Mouse (Mus musculus) stomach, embryonic 15.5 days (tissue): ENCODE results near the gene Ly6g6f. TPM values are rescaled to one million over a fixed set of nuclear protein-coding genes. Genes with fewer than 3 reads are reported as not detected.
A peak's percentile ranks its signal among the peaks of the same experiment; 100 is the strongest.

Experiments used
- ATAC-seq: fragments of 200-750 bp; cut with Nextera tagmentation; 2 replicates; pipeline ENCODE4 v1.8.0; 2017; ENCODE audit warnings: low read depth, moderate number of reproducible peaks, moderate TSS enrichment; ENCODE audit not compliant: insufficient read depth, low FRiP score
- H3K27ac ChIP-seq: fragments of 300-500 bp; sonication (generic); 2 replicates; pipeline ENCODE4 v1.5.1; 2015; ENCODE audit warnings: mild to moderate bottlenecking, inconsistent platforms
- H3K27me3 ChIP-seq: fragments of 300-500 bp; sonication (generic); replicated peaks from 2 replicates; pipeline ENCODE4 v1.6.1; 2015; ENCODE audit warnings: inconsistent platforms
- H3K36me3 ChIP-seq: fragments of 300-500 bp; sonication (generic); 2 replicates; pipeline ENCODE4 v1.6.1; 2015; ENCODE audit warnings: inconsistent platforms
- H3K4me1 ChIP-seq: fragments of 300-500 bp; sonication (generic); 2 replicates; pipeline ENCODE4 v1.6.1; 2015; ENCODE audit warnings: inconsistent platforms
- H3K4me2 ChIP-seq: fragments of 300-500 bp; sonication (generic); 2 replicates; pipeline ENCODE4 v1.6.1; 2015; ENCODE audit warnings: mild to moderate bottlenecking, inconsistent platforms
- H3K4me3 ChIP-seq: fragments of 300-500 bp; sonication (generic); replicated peaks from 2 replicates; pipeline ENCODE4 v1.5.1; 2015; ENCODE audit warnings: inconsistent platforms
- H3K9ac ChIP-seq: fragments of 300-500 bp; sonication (generic); 2 replicates; pipeline ENCODE4 v1.6.1; 2015; ENCODE audit warnings: inconsistent platforms
- H3K9me3 ChIP-seq: fragments of 300-500 bp; sonication (generic); 2 replicates; pipeline ENCODE4 v1.6.1; 2016; ENCODE audit warnings: inconsistent platforms
- WGBS: fragments of 180-500 bp; shearing (Covaris S2); methylation state at CpG from one replicate; pipeline ENCODE4 v1.1.7; 2015; 5-methylcytosine and 5-hydroxymethylcytosine counted together
- polyA plus RNA-seq: library from polyadenylated mRNA; unstranded; fragments of >200 nt; fragmentation: Nextera tagmentation; extraction: Ambion mirVana; gene quantifications from 2 replicates; pipeline ENCODE4 v1.2.1, GENCODE M21; 2015

Gene Ly6g6f
- polyA plus RNA-seq, 1 experiment from 2014 or later, result 0.41 TPM

- Histone ChIP-seq H3K9me3 (no peaks in the 10 kb centered on the region), H3K4me3 (no peak overlapping the region), H3K9ac (no peak overlapping the region), H3K4me1 (peaks cover 3% of the 10 kb centered on the region; the same call in 1 of the 2 replicates), H3K4me2 (no peak overlapping the region), H3K36me3 (peaks cover 34% of the 10 kb centered on the region), H3K27ac (no peak overlapping the region), H3K27me3 (no peaks in the 10 kb centered on the region)
- 91% methylated on average over 7 of the region's 7 CpGs for WGBS
- ATAC-seq, result no peak
Measured at GRCm38 (mm10) chr17:35104079-35104478, 18.7 kb upstream of the Ly6g6f start.

GRCm38 (mm10) chr17:35103221-35103690 lies 17.8 kb upstream of the Ly6g6f start:
- no peak overlapping the region for H3K9ac ChIP-seq
- 0 out of 2 replicates have a peak, but pooled peaks have one; percentile 12 for ATAC-seq

GRCm38 (mm10) chr17:35102299-35102698 lies 16.9 kb upstream of the Ly6g6f start:
- Histone ChIP-seq H3K4me2 (no peak overlapping the region), H3K4me3 (no peak overlapping the region), H3K4me1 (peaks cover 3% of the 10 kb centered on the region; the same call in 1 of the 2 replicates), H3K36me3 (peaks cover 40% of the 10 kb centered on the region), H3K9me3 (no peaks in the 10 kb centered on the region), H3K27me3 (no peaks in the 10 kb centered on the region), H3K27ac (no peak overlapping the region), H3K9ac (no peak overlapping the region)
- ATAC-seq, result no peak
- WGBS, result 73% methylated on average over 8 of the region's 8 CpGs

More at GRCm38 (mm10) chr17:35103221-35103690, 17.8 kb upstream of the Ly6g6f start:
- Histone ChIP-seq H3K36me3 (peaks cover 37% of the 10 kb centered on the region), H3K27ac (no peak overlapping the region), H3K27me3 (no peaks in the 10 kb centered on the region), H3K9me3 (no peaks in the 10 kb centered on the region), H3K4me1 (peaks cover 3% of the 10 kb centered on the region; the same call in 1 of the 2 replicates), H3K4me2 (no peak overlapping the region), H3K4me3 (no peak overlapping the region)
- WGBS, result 57% methylated on average over 6 of the region's 6 CpGs

- H3K36me3 ChIP-seq, result peaks cover 50% of the 10 kb centered on the region
- no peak overlapping the region for H3K9ac ChIP-seq
- no peak for ATAC-seq
- H3K27me3 ChIP-seq, result no peaks in the 10 kb centered on the region
- WGBS, result 87% methylated on average over 11 of the region's 11 CpGs
- H3K4me2 ChIP-seq, result no peak overlapping the region
- no peak overlapping the region for H3K4me3 ChIP-seq
- H3K9me3 ChIP-seq, result no peaks in the 10 kb centered on the region
- peaks cover 1% of the 10 kb centered on the region; the same call in 1 of the 2 replicates for H3K4me1 ChIP-seq
- H3K27ac ChIP-seq, result no peak overlapping the region
Measured at GRCm38 (mm10) chr17:35101161-35101560, 15.8 kb upstream of the Ly6g6f start.

- no peak for ATAC-seq
- no peaks in the 10 kb centered on the region for H3K4me1 ChIP-seq
- no peak overlapping the region for H3K4me2 ChIP-seq
- H3K27ac ChIP-seq, result no peak overlapping the region
- H3K4me3 ChIP-seq, result no peak overlapping the region
- WGBS, result 62% methylated on average over 10 of the region's 10 CpGs
- H3K27me3 ChIP-seq, result no peaks in the 10 kb centered on the region
- no peaks in the 10 kb centered on the region for H3K9me3 ChIP-seq
- H3K36me3 ChIP-seq, result peaks cover 56% of the 10 kb centered on the region
- no peak overlapping the region for H3K9ac ChIP-seq
Measured at GRCm38 (mm10) chr17:35100196-35100765, 14.9 kb upstream of the Ly6g6f start.

GRCm38 (mm10) chr17:35097164-35097655 lies 11.8 kb upstream of the Ly6g6f start:
- ATAC-seq, result no peak
- 88% methylated on average over 12 of the region's 12 CpGs for WGBS
- Histone ChIP-seq H3K36me3 (peaks cover 70% of the 10 kb centered on the region), H3K4me3 (no peak overlapping the region), H3K4me2 (no peak overlapping the region), H3K27me3 (no peaks in the 10 kb centered on the region), H3K4me1 (no peaks in the 10 kb centered on the region), H3K27ac (no peak overlapping the region), H3K9me3 (no peaks in the 10 kb centered on the region), H3K9ac (no peak overlapping the region)

- Histone ChIP-seq H3K9ac (no peak overlapping the region), H3K4me1 (no peaks in the 10 kb centered on the region), H3K4me2 (no peak overlapping the region), H3K36me3 (peaks cover 68% of the 10 kb centered on the region), H3K27ac (no peak overlapping the region), H3K9me3 (no peaks in the 10 kb centered on the region), H3K27me3 (no peaks in the 10 kb centered on the region), H3K4me3 (no peak overlapping the region)
- WGBS, result 84% methylated on average over 12 of the region's 12 CpGs
- ATAC-seq, result no peak
Measured at GRCm38 (mm10) chr17:35096597-35096996, 11.2 kb upstream of the Ly6g6f start.

- ATAC-seq, result no peak
- H3K4me3 ChIP-seq, result no peak overlapping the region
- no peak overlapping the region for H3K9ac ChIP-seq
- WGBS, result 88% methylated on average over 15 of the region's 15 CpGs
- peaks cover 54% of the 10 kb centered on the region for H3K36me3 ChIP-seq
- no peaks in the 10 kb centered on the region for H3K27me3 ChIP-seq
- peaks cover 9% of the 10 kb centered on the region for H3K4me1 ChIP-seq
- no peak overlapping the region for H3K4me2 ChIP-seq
- no peak overlapping the region for H3K27ac ChIP-seq
- no peaks in the 10 kb centered on the region for H3K9me3 ChIP-seq
Measured at GRCm38 (mm10) chr17:35094475-35095365, 9.3 kb upstream of the Ly6g6f start.

GRCm38 (mm10) chr17:35092403-35093198 lies 7.2 kb upstream of the Ly6g6f start:
- Histone ChIP-seq H3K27ac (no peak overlapping the region), H3K4me2 (no peak overlapping the region), H3K9me3 (no peaks in the 10 kb centered on the region), H3K4me3 (no peak overlapping the region), H3K27me3 (no peaks in the 10 kb centered on the region), H3K36me3 (peaks cover 46% of the 10 kb centered on the region), H3K4me1 (peaks cover 9% of the 10 kb centered on the region), H3K9ac (no peak overlapping the region)
- 91% methylated on average over 14 of the region's 14 CpGs for WGBS
- no peak for ATAC-seq

- Histone ChIP-seq H3K36me3 (peaks cover 28% of the 10 kb centered on the region), H3K4me2 (peak overlapping the region; percentile 60), H3K27me3 (no peaks in the 10 kb centered on the region), H3K27ac (0 out of 2 replicates have a peak overlapping the region, but pooled peaks have one; percentile 97), H3K4me3 (peak overlapping the region; percentile 70), H3K4me1 (peaks cover 9% of the 10 kb centered on the region), H3K9ac (peak overlapping the region; percentile 80), H3K9me3 (no peaks in the 10 kb centered on the region)
- ATAC-seq, result peak; percentile 8; the same call in 1 of the 2 replicates
- 60% methylated on average over 8 of the region's 8 CpGs for WGBS
Measured at GRCm38 (mm10) chr17:35090166-35090932, 4.9 kb upstream of the Ly6g6f start.
